Mouse (Mus musculus): ENCODE data around the gene Gm10318.

Gm10318 gene

GRCm38 (mm10) chr10:77852559-77852958 is at the start of gene Gm10318:
Gene Gm10318, plus strand, starts transcription at chr10:77852859.
- DNase-seq (ENCODE audit: low read depth, low spot score), result no peak

- no peak for DNase-seq (ENCODE audit: low read depth, low spot score)
Measured at GRCm38 (mm10) chr10:77804095-77804494, 48.6 kb upstream of the Gm10318 start.

- no peak for DNase-seq (ENCODE audit: low read depth, low spot score)
Measured at GRCm38 (mm10) chr10:77811743-77812142, 40.9 kb upstream of the Gm10318 start, which contains the start of gene Gm9507. Gene Gm9507, minus strand, starts transcription at chr10:77811843.

- DNase-seq (ENCODE audit: low read depth, low spot score), result no peak
Measured at GRCm38 (mm10) chr10:77814382-77814781, 38.3 kb upstream of the Gm10318 start, which contains the start of gene Gm2696. Gene Gm2696, plus strand, starts transcription at chr10:77814682.

- peak; percentile 49 for DNase-seq (ENCODE audit: low read depth, low spot score)
Measured at GRCm38 (mm10) chr10:77815514-77815913, 37.1 kb upstream of the Gm10318 start.

GRCm38 (mm10) chr10:77818523-77818922 is 34.1 kb upstream of the Gm10318 start:
- no peak for DNase-seq (ENCODE audit: low read depth, low spot score)

GRCm38 (mm10) chr10:77819203-77819602 is 33.5 kb upstream of the Gm10318 start:
- DNase-seq (ENCODE audit: low read depth, low spot score), result no peak

- DNase-seq (ENCODE audit: low read depth, low spot score), result no peak
Measured at GRCm38 (mm10) chr10:77826951-77827350, 25.7 kb upstream of the Gm10318 start, which contains the start of gene Krtap10-4. Gene Krtap10-4, minus strand, starts transcription at chr10:77827095.

GRCm38 (mm10) chr10:77835647-77836046 is 17.0 kb upstream of the Gm10318 start, which contains the start of gene Krtap10-10:
Gene Krtap10-10, plus strand, starts transcription at chr10:77835947.
- DNase-seq (ENCODE audit: low read depth, low spot score), result no peak

- DNase-seq (ENCODE audit: low read depth, low spot score), result no peak
Measured at GRCm38 (mm10) chr10:77839006-77839405, 13.7 kb upstream of the Gm10318 start.

GRCm38 (mm10) chr10:77846503-77846902 is 6.2 kb upstream of the Gm10318 start, which contains the start of gene Gm36176:
Gene Gm36176, plus strand, starts transcription at chr10:77846803.
- no peak for DNase-seq (ENCODE audit: low read depth, low spot score)

- DNase-seq (ENCODE audit: low read depth, low spot score), result no peak
Measured at GRCm38 (mm10) chr10:77846961-77847360, 5.7 kb upstream of the Gm10318 start.

- no peak for DNase-seq (ENCODE audit: low read depth, low spot score)
Measured at GRCm38 (mm10) chr10:77847538-77847937, 5.1 kb upstream of the Gm10318 start.

GRCm38 (mm10) chr10:77861675-77862074 is 9.0 kb downstream of the Gm10318 start, which contains the start of gene Gm3285:
Gene Gm3285, plus strand, starts transcription at chr10:77861975.
- no peak for DNase-seq (ENCODE audit: low read depth, low spot score)

GRCm38 (mm10) chr10:77864067-77864761 is 11.6 kb downstream of the Gm10318 start:
- peak; percentile 94 for DNase-seq (ENCODE audit: low read depth, low spot score)

- DNase-seq (ENCODE audit: low read depth, low spot score), result no peak
Measured at GRCm38 (mm10) chr10:77864762-77865143, 12.1 kb downstream of the Gm10318 start.

GRCm38 (mm10) chr10:77867546-77867945 is 14.9 kb downstream of the Gm10318 start:
- no peak for DNase-seq (ENCODE audit: low read depth, low spot score)

GRCm38 (mm10) chr10:77869651-77870050 is 17.0 kb downstream of the Gm10318 start:
- DNase-seq (ENCODE audit: low read depth, low spot score), result no peak

GRCm38 (mm10) chr10:77878985-77879384 is 26.3 kb downstream of the Gm10318 start:
- DNase-seq (ENCODE audit: low read depth, low spot score), result peak; percentile 17

- DNase-seq (ENCODE audit: low read depth, low spot score), result peak; percentile 68
Measured at GRCm38 (mm10) chr10:77880305-77880704, 27.6 kb downstream of the Gm10318 start.

GRCm38 (mm10) chr10:77882553-77882952 is 29.9 kb downstream of the Gm10318 start:
- peak; percentile 21 for DNase-seq (ENCODE audit: low read depth, low spot score)

- DNase-seq (ENCODE audit: low read depth, low spot score), result peak; percentile 28
Measured at GRCm38 (mm10) chr10:77886007-77886747, 33.5 kb downstream of the Gm10318 start.

All from A20 (cell line).